Mouse (Mus musculus) hindbrain, embryonic 14.5 days (tissue): ENCODE data around the gene Gzmm. TPM values are rescaled to one million over a fixed set of nuclear protein-coding genes. Genes with fewer than 3 reads are reported as not detected.

Source experiments
- ATAC-seq: fragments of 200-750 bp; cut with Nextera tagmentation; 2 replicates; pipeline ENCODE4 v1.8.0; 2017; ENCODE audit warnings: moderate number of reproducible peaks, mild to moderate bottlenecking, moderate TSS enrichment, moderate library complexity; ENCODE audit not compliant: low FRiP score
- DNase-seq: peaks from one replicate; pipeline ENCODE4 v3.0.0-alpha.2; 2015; ENCODE audit warnings: low spot score
- H3K27ac ChIP-seq: fragments of 300-500 bp; sonication (generic); 2 replicates; pipeline ENCODE4 v1.5.1; 2014; ENCODE audit warnings: mild to moderate bottlenecking, moderate library complexity
- H3K27me3 ChIP-seq: fragments of 300-500 bp; sonication (generic); 2 replicates; pipeline ENCODE4 v1.6.1; 2014; ENCODE audit warnings: mild to moderate bottlenecking, low read length, mixed read lengths; ENCODE audit not compliant: control insufficient read depth, insufficient read depth
- H3K36me3 ChIP-seq: fragments of 300-500 bp; sonication (generic); replicated peaks from 2 replicates; pipeline ENCODE4 v1.6.1; 2014; ENCODE audit not compliant: control insufficient read depth, insufficient read depth
- H3K4me1 ChIP-seq: fragments of 300-500 bp; sonication (generic); replicated peaks from 2 replicates; pipeline ENCODE4 v1.6.1; 2014; ENCODE audit warnings: antibody characterized with exemption, low read length, mixed read lengths; ENCODE audit not compliant: control insufficient read depth, insufficient read depth
- H3K4me2 ChIP-seq: fragments of 300-500 bp; sonication (generic); replicated peaks from 2 replicates; pipeline ENCODE4 v1.6.1; 2014; ENCODE audit warnings: mild to moderate bottlenecking, moderate library complexity
- H3K4me3 ChIP-seq: fragments of 300-500 bp; sonication (generic); replicated peaks from 2 replicates; pipeline ENCODE4 v1.5.1; 2014; ENCODE audit warnings: mild to moderate bottlenecking, low read length
- H3K9ac ChIP-seq: fragments of 300-500 bp; sonication (generic); 2 replicates; pipeline ENCODE4 v1.6.1; 2014
- H3K9me3 ChIP-seq: fragments of 300-500 bp; sonication (generic); 2 replicates; pipeline ENCODE4 v1.6.1; 2016; ENCODE audit warnings: low read length; ENCODE audit not compliant: control insufficient read depth
- WGBS: fragments of 180-500 bp; shearing (Covaris S2); extraction: QIAGEN DNeasy Blood & Tissue Kit; methylation state at CpG from one replicate; pipeline ENCODE4 v1.1.7; 2014; 5-methylcytosine and 5-hydroxymethylcytosine counted together
- polyA plus RNA-seq: library from polyadenylated mRNA; unstranded; fragments of >200 nt; fragmentation: Nextera tagmentation; extraction: Ambion mirVana; gene quantifications from 2 replicates; pipeline ENCODE4 v1.2.1, GENCODE M21; 2014

The Gzmm gene
- polyA plus RNA-seq, 1 experiment from 2014 or later: 1.8 TPM

GRCm38 (mm10) chr10:79726090-79726489, 37.3 kb downstream of the Gzmm start:
- DNase-seq (no peak), ATAC-seq (no peak)
- Histone ChIP-seq H3K4me2 (no peak overlapping the region), H3K27me3 (no peaks in the 10 kb centered on the region), H3K9me3 (0 out of 2 replicates have a peak, but pooled peaks cover 3% of the 10 kb centered on the region), H3K9ac (no peak overlapping the region), H3K4me1 (no peaks in the 10 kb centered on the region), H3K4me3 (no peak overlapping the region), H3K27ac (no peak overlapping the region), H3K36me3 (0 out of 2 replicates have a peak, but pooled peaks cover 8% of the 10 kb centered on the region)
- 23% methylated on average over 11 of the region's 11 CpGs for WGBS

GRCm38 (mm10) chr10:79728323-79729249, 39.8 kb downstream of the Gzmm start:
- WGBS: 65% methylated on average over 28 of the region's 28 CpGs
- no peak for ATAC-seq

GRCm38 (mm10) chr10:79729357-79729965, 40.6 kb downstream of the Gzmm start:
- Histone ChIP-seq H3K27ac (no peak overlapping the region), H3K9me3 (0 out of 2 replicates have a peak, but pooled peaks cover 3% of the 10 kb centered on the region), H3K4me1 (no peaks in the 10 kb centered on the region), H3K36me3 (peaks cover 21% of the 10 kb centered on the region; the same call in 1 of the 2 replicates), H3K9ac (no peak overlapping the region), H3K4me3 (no peak overlapping the region), H3K4me2 (no peak overlapping the region), H3K27me3 (no peaks in the 10 kb centered on the region)
- DNase-seq (no peak), ATAC-seq (no peak; the same call in 1 of the 2 replicates)
- WGBS: 80% methylated on average over 13 of the region's 13 CpGs

More at GRCm38 (mm10) chr10:79728323-79729249, 39.8 kb downstream of the Gzmm start:
- Histone ChIP-seq H3K4me2 (no peak overlapping the region), H3K9ac (no peak overlapping the region), H3K9me3 (0 out of 2 replicates have a peak, but pooled peaks cover 3% of the 10 kb centered on the region), H3K4me3 (no peak overlapping the region), H3K4me1 (no peaks in the 10 kb centered on the region), H3K36me3 (peaks cover 12% of the 10 kb centered on the region; the same call in 1 of the 2 replicates), H3K27ac (no peak overlapping the region), H3K27me3 (no peaks in the 10 kb centered on the region)
- no peak for DNase-seq

- Histone ChIP-seq H3K36me3 (peaks cover 49% of the 10 kb centered on the region), H3K4me3 (no peak overlapping the region), H3K9me3 (peaks cover 18% of the 10 kb centered on the region), H3K4me2 (no peak overlapping the region), H3K9ac (no peak overlapping the region), H3K4me1 (no peaks in the 10 kb centered on the region), H3K27ac (no peak overlapping the region), H3K27me3 (0 out of 2 replicates have a peak, but pooled peaks cover 4% of the 10 kb centered on the region)
- DNase-seq: no peak
- ATAC-seq: no peak
- 100% methylated on average over 1 of the region's 1 CpGs for WGBS
Measured at GRCm38 (mm10) chr10:79732500-79732899, 43.7 kb downstream of the Gzmm start.

- Histone ChIP-seq H3K4me3 (no peak overlapping the region), H3K4me2 (no peak overlapping the region), H3K4me1 (no peaks in the 10 kb centered on the region), H3K27me3 (0 out of 2 replicates have a peak, but pooled peaks cover 4% of the 10 kb centered on the region), H3K9ac (no peak overlapping the region), H3K27ac (no peak overlapping the region), H3K36me3 (peaks cover 60% of the 10 kb centered on the region), H3K9me3 (peaks cover 31% of the 10 kb centered on the region)
- DNase-seq (no peak), ATAC-seq (no peak)
- 95% methylated on average over 15 of the region's 15 CpGs for WGBS
Measured at GRCm38 (mm10) chr10:79733847-79734246, 45.0 kb downstream of the Gzmm start.

- Histone ChIP-seq H3K4me1 (no peaks in the 10 kb centered on the region), H3K27ac (no peak overlapping the region), H3K9me3 (peaks cover 45% of the 10 kb centered on the region), H3K27me3 (0 out of 2 replicates have a peak, but pooled peaks cover 4% of the 10 kb centered on the region), H3K36me3 (peaks cover 72% of the 10 kb centered on the region), H3K9ac (no peak overlapping the region), H3K4me2 (no peak overlapping the region), H3K4me3 (no peak overlapping the region)
- no peak for DNase-seq
- 35% methylated on average over 40 of the region's 52 CpGs for WGBS
- no peak for ATAC-seq
Measured at GRCm38 (mm10) chr10:79735361-79735760, 46.5 kb downstream of the Gzmm start.

GRCm38 (mm10) chr10:79736706-79737105, 47.9 kb downstream of the Gzmm start:
- 85% methylated on average over 14 of the region's 14 CpGs for WGBS
- peaks cover 53% of the 10 kb centered on the region for H3K9me3 ChIP-seq
- no peak overlapping the region for H3K9ac ChIP-seq
- no peak overlapping the region for H3K27ac ChIP-seq
- H3K4me2 ChIP-seq: no peak overlapping the region
- H3K4me3 ChIP-seq: no peak overlapping the region
- peaks cover 85% of the 10 kb centered on the region for H3K36me3 ChIP-seq
- ATAC-seq: no peak
- 0 out of 2 replicates have a peak, but pooled peaks cover 4% of the 10 kb centered on the region for H3K27me3 ChIP-seq
- no peak for DNase-seq
- no peaks in the 10 kb centered on the region for H3K4me1 ChIP-seq

- DNase-seq: no peak
- H3K9ac ChIP-seq: no peak overlapping the region
- H3K9me3 ChIP-seq: peaks cover 53% of the 10 kb centered on the region
- no peak overlapping the region for H3K4me2 ChIP-seq
- no peak overlapping the region for H3K4me3 ChIP-seq
- no peak for ATAC-seq
- H3K27ac ChIP-seq: no peak overlapping the region
- 0 out of 2 replicates have a peak, but pooled peaks cover 4% of the 10 kb centered on the region for H3K27me3 ChIP-seq
- H3K36me3 ChIP-seq: peaks cover 96% of the 10 kb centered on the region
- 85% methylated on average over 10 of the region's 10 CpGs for WGBS
- no peaks in the 10 kb centered on the region for H3K4me1 ChIP-seq
Measured at GRCm38 (mm10) chr10:79738259-79738658, 49.4 kb downstream of the Gzmm start.

GRCm38 (mm10) chr10:79739234-79739633, 50.4 kb downstream of the Gzmm start:
- WGBS: 97% methylated on average over 28 of the region's 28 CpGs
- DNase-seq: no peak
- ATAC-seq: no peak
- 0 out of 2 replicates have a peak, but pooled peaks cover 4% of the 10 kb centered on the region for H3K27me3 ChIP-seq
- H3K27ac ChIP-seq: no peak overlapping the region
- no peak overlapping the region for H3K4me2 ChIP-seq
- H3K4me3 ChIP-seq: no peak overlapping the region
- H3K4me1 ChIP-seq: no peaks in the 10 kb centered on the region
- peaks cover 95% of the 10 kb centered on the region for H3K36me3 ChIP-seq
- H3K9me3 ChIP-seq: peaks cover 53% of the 10 kb centered on the region
- H3K9ac ChIP-seq: no peak overlapping the region
